Mouse (Mus musculus) liver, adult 2 months (tissue): ENCODE measurements around the gene Lca5.

Source experiments
- CTCF ChIP-seq: fragments of 200-500 bp; IDR thresholded peaks from 2 replicates; pipeline ENCODE4 v1.5.1; 2011; ENCODE audit warnings: low read depth, low read length, control low read depth
- POLR2A ChIP-seq: fragments of 200-500 bp; IDR thresholded peaks from 2 replicates; pipeline ENCODE4 v1.6.1; 2011; ENCODE audit warnings: low read length, control low read depth; ENCODE audit not compliant: insufficient read depth; ENCODE audit errors: extremely low read depth

- TF ChIP-seq CTCF (no peak), POLR2A (no peak)
Observed at GRCm38 (mm10) chr9:83482176-83482949, 41.4 kb upstream of the Lca5 start.
